Mouse (Mus musculus) T-cell, adult 66 days (primary cell): Measurements from ENCODE around the gene Asdurf. TPM values are rescaled to one million over a fixed set of nuclear protein-coding genes. Genes with fewer than 3 reads are reported as not detected.

Source experiments
- total RNA-seq, 2 experiments: library from RNA; stranded (reverse); gene quantifications; 3 replicates in 1 of 2; 4 replicates in 1 of 2; pipeline ENCODE4 v1.2.4; 2023

The Asdurf gene
- 10 to 100 TPM in 1 of 2 experiments, not detected in 1; 12.9 TPM for total RNA-seq

GRCm38 (mm10) chr1:53352327-53353261, at the start of gene Asdurf, which contains the start of the genes Gm28551 and Asnsd1:
Asdurf (minus strand) TSS chr1:53352619.
Gm28551 (minus strand) TSS chr1:53352667.
Asnsd1 (minus strand) TSS chr1:53352752.

GRCm38 (mm10) chr1:53312989-53313967, 39.1 kb downstream of the Asdurf start, which contains the start of gene Osgepl1:
Osgepl1 (plus strand) TSS chr1:53313624.

Other genes with a start within 250 kb of the Asdurf start
- gene 1700019A02Rik, start 165.0 kb downstream of the Asdurf start, total RNA-seq = under 1 TPM in 1 of 2 experiments, not detected in 1; 0.82 TPM
- 10 to 100 TPM; 18.9 to 23.8 TPM for gene Pms1, start 55.6 kb downstream of the Asdurf start, total RNA-seq
- gene Ormdl1, start 55.5 kb downstream of the Asdurf start, total RNA-seq = 10 to 100 TPM; 18.8 to 24.2 TPM
- not detected for gene Gm28778, start 55.5 kb downstream of the Asdurf start, total RNA-seq
- gene Osgepl1, start 39.0 kb downstream of the Asdurf start, total RNA-seq = 10 to 100 TPM in 1 of 2 experiments, 1 to 10 TPM in 1; 8.9 to 10.5 TPM
- not detected for gene Gm28551, start within 50 bp of the Asdurf start, total RNA-seq
- gene Asnsd1, start 133 bp upstream of the Asdurf start, total RNA-seq = 10 to 100 TPM; 36.1 to 40.6 TPM